Mouse (Mus musculus) MEL (cell line): Measurements from ENCODE around the gene Iqsec1. TPM values are rescaled to one million over a fixed set of nuclear protein-coding genes. Genes with fewer than 3 reads are reported as not detected.
A peak's percentile ranks its signal among the peaks of the same experiment; 100 is the strongest.

Experiments used
- DNase-seq: peaks from one replicate; pipeline ENCODE4 v3.0.0; 2011; ENCODE audit warnings: low read depth, low spot score
- H3K27ac ChIP-seq: 2 replicates; pipeline ENCODE4 v1.5.1; 2012; ENCODE audit warnings: low read depth, mild to moderate bottlenecking, control low read depth, low read length, moderate library complexity; ENCODE audit not compliant: control insufficient read depth
- H3K27me3 ChIP-seq, 2 experiments: fragments of 150-350 bp in 1 of 2; sonication (generic) in 1 of 2; 2 replicates each; pipeline ENCODE4 v1.6.1; 2012; ENCODE audit warnings: low read length in 2 of 2, mild to moderate bottlenecking in 2 of 2, improper control_type of control experiment in 1 of 2, moderate library complexity in 1 of 2; ENCODE audit not compliant: insufficient read depth in 2 of 2, control insufficient read depth in 1 of 2
- H3K36me3 ChIP-seq, 2 experiments: 2 replicates each; pipeline ENCODE4 v1.6.1; 2012 to 2014; ENCODE audit warnings: low read length in 2 of 2, improper control_type of control experiment in 1 of 2, inconsistent platforms in 1 of 2, mild to moderate bottlenecking in 1 of 2; ENCODE audit not compliant: insufficient read depth in 2 of 2, control insufficient read depth in 1 of 2
- H3K4me1 ChIP-seq, 2 experiments: fragments of 150-350 bp in 1 of 2; sonication (generic) in 1 of 2; 2 replicates each; pipeline ENCODE4 v1.6.1; 2012; ENCODE audit warnings: low read length in 2 of 2, improper control_type of control experiment in 1 of 2, mild to moderate bottlenecking in 1 of 2; ENCODE audit not compliant: insufficient read depth in 2 of 2, control insufficient read depth in 1 of 2
- H3K4me3 ChIP-seq, 2 experiments: fragments of 150-350 bp in 1 of 2; sonication (generic) in 1 of 2; 2 replicates each; pipeline ENCODE4 v1.5.1; 2012; ENCODE audit warnings: low read depth in 2 of 2, low read length in 2 of 2, mild to moderate bottlenecking in 2 of 2, moderate library complexity in 2 of 2, control low read depth in 1 of 2, improper control_type of control experiment in 1 of 2; ENCODE audit not compliant: control insufficient read depth in 1 of 2, insufficient read depth in 1 of 2
- H3K79me2 ChIP-seq: 2 replicates; pipeline ENCODE4 v1.6.1; 2012; ENCODE audit warnings: mild to moderate bottlenecking, low read length, moderate library complexity; ENCODE audit not compliant: control insufficient read depth, poor library complexity, insufficient read depth
- H3K9ac ChIP-seq: 2 replicates; pipeline ENCODE4 v1.6.1; 2012; ENCODE audit warnings: low read depth, mild to moderate bottlenecking, control low read depth, low read length, moderate library complexity; ENCODE audit not compliant: control insufficient read depth, poor library complexity, severe bottlenecking
- H3K9me3 ChIP-seq: fragments of 150-350 bp; sonication (generic); replicated peaks from 2 replicates; pipeline ENCODE4 v1.6.1; 2012; ENCODE audit warnings: mild to moderate bottlenecking, low read length, improper control_type of control experiment, moderate library complexity; ENCODE audit not compliant: insufficient read depth
- CHD1 ChIP-seq: IDR thresholded peaks from 2 replicates; pipeline ENCODE4 v1.6.1; 2012; ENCODE audit warnings: low read depth, mild to moderate bottlenecking, inconsistent platforms, low read length, improper control_type of control experiment
- EP300 ChIP-seq, 2 experiments: IDR thresholded peaks; 2 replicates each; pipeline ENCODE4 v1.6.1; 2011; ENCODE audit warnings: improper control_type of control experiment in 2 of 2, low read length in 2 of 2, low read depth in 1 of 2, mild to moderate bottlenecking in 1 of 2
- ETS1 ChIP-seq: IDR thresholded peaks from 2 replicates; pipeline ENCODE4 v1.6.1; 2012; ENCODE audit warnings: low read depth, mild to moderate bottlenecking, inconsistent platforms, low read length, improper control_type of control experiment, moderate library complexity
- GABPA ChIP-seq: IDR thresholded peaks from 2 replicates; pipeline ENCODE4 v1.6.1; 2012; ENCODE audit warnings: low read depth, mild to moderate bottlenecking, inconsistent platforms, low read length, improper control_type of control experiment, moderate library complexity
- GATA1 ChIP-seq: IDR thresholded peaks from 2 replicates; pipeline ENCODE4 v1.6.1; 2011; ENCODE audit warnings: low read depth, low read length, improper control_type of control experiment
- KAT2A ChIP-seq: conservative IDR thresholded peaks from 2 replicates; pipeline ENCODE4 v1.6.1; 2012; ENCODE audit warnings: low read depth, low read length, improper control_type of control experiment, inconsistent platforms
- MAFK ChIP-seq: IDR thresholded peaks from 2 replicates; pipeline ENCODE4 v1.6.1; 2011; ENCODE audit warnings: low read depth, mild to moderate bottlenecking, low read length, improper control_type of control experiment, borderline replicate concordance
- POLR2A ChIP-seq, 2 experiments: IDR thresholded peaks; 2 replicates each; pipeline ENCODE4 v1.6.1; 2011 to 2012; ENCODE audit warnings: low read length in 2 of 2, mild to moderate bottlenecking in 2 of 2, control low read depth in 1 of 2, improper control_type of control experiment in 1 of 2, low read depth in 1 of 2, moderate library complexity in 1 of 2; ENCODE audit not compliant: control insufficient read depth in 1 of 2, insufficient read depth in 1 of 2, poor library complexity in 1 of 2
- POLR2AphosphoS2 ChIP-seq: IDR thresholded peaks from 2 replicates; pipeline ENCODE4 v1.6.1; 2011; ENCODE audit warnings: low read length, improper control_type of control experiment
- POLR2AphosphoS5 ChIP-seq: IDR thresholded peaks from 2 replicates; pipeline ENCODE4 v1.6.1; 2012; ENCODE audit warnings: low read depth, borderline replicate concordance, mild to moderate bottlenecking, inconsistent platforms, low read length, moderate library complexity, mixed read lengths
- RAD21 ChIP-seq: IDR thresholded peaks from 2 replicates; pipeline ENCODE4 v1.6.1; 2011; ENCODE audit warnings: mild to moderate bottlenecking, low read depth, low read length, improper control_type of control experiment
- RCOR1 ChIP-seq: IDR thresholded peaks from 2 replicates; pipeline ENCODE4 v1.6.1; 2012; ENCODE audit warnings: low read depth, mild to moderate bottlenecking, inconsistent platforms, low read length, improper control_type of control experiment
- SMC3 ChIP-seq: IDR thresholded peaks from 2 replicates; pipeline ENCODE4 v1.6.1; 2011; ENCODE audit warnings: low read depth, low read length, improper control_type of control experiment
- TBP ChIP-seq: IDR thresholded peaks from 2 replicates; pipeline ENCODE4 v1.8.0; 2011; ENCODE audit warnings: low read depth, low read length, improper control_type of control experiment
- USF1 ChIP-seq: IDR thresholded peaks from 2 replicates; pipeline ENCODE4 v1.6.1; 2014; ENCODE audit warnings: low read depth, mild to moderate bottlenecking, inconsistent platforms, low read length, improper control_type of control experiment, moderate library complexity
- ZC3H11A ChIP-seq: IDR thresholded peaks from 2 replicates; pipeline ENCODE4 v1.6.1; 2012; ENCODE audit warnings: low read depth, mild to moderate bottlenecking, inconsistent platforms, low read length, improper control_type of control experiment
- ZKSCAN1 ChIP-seq: IDR thresholded peaks from 2 replicates; pipeline ENCODE4 v1.6.1; 2012; ENCODE audit warnings: low read depth, mild to moderate bottlenecking, inconsistent platforms, low read length, improper control_type of control experiment, moderate library complexity
- ZMIZ1 ChIP-seq: IDR thresholded peaks from 2 replicates; pipeline ENCODE4 v1.6.1; 2012; ENCODE audit warnings: low read depth, mild to moderate bottlenecking, inconsistent platforms, low read length, improper control_type of control experiment, moderate library complexity
- ZNF384 ChIP-seq: IDR thresholded peaks from 2 replicates; pipeline ENCODE4 v1.6.1; 2012; ENCODE audit warnings: low read depth, mild to moderate bottlenecking, inconsistent platforms, low read length, improper control_type of control experiment
- polyA plus RNA-seq, 2 experiments: library from polyadenylated mRNA; stranded (reverse) in 1 of 2; unstranded in 1 of 2; fragments of >175 nt in 1 of 2; fragments of >200 nt in 1 of 2; gene quantifications; 2 replicates each; pipeline versions ENCODE4 v1.2.1 to v1.2.4; 2012; ENCODE audit warnings: low replicate concordance in 2 of 2, low read depth in 1 of 2; ENCODE audit not compliant: insufficient read length in 2 of 2, insufficient read depth in 1 of 2, missing spikeins in 1 of 2
- total RNA-seq: library from RNA; depleted of rRNA; stranded (reverse); fragments of 300-350 nt; gene quantifications from 2 replicates; pipeline ENCODE4 v1.2.3, GENCODE M21; 2012

Gene Iqsec1
- total and polyA plus RNA-seq, 3 experiments: 14.8 to 73.4 (median 30.8) TPM

- no peak overlapping the region for H3K9ac ChIP-seq
- H3K27me3 ChIP-seq: no peaks in the 10 kb centered on the region
- H3K4me3 ChIP-seq: no peak overlapping the region
- peaks cover 6% of the 10 kb centered on the region; the same call in 1 of the 2 replicates for H3K79me2 ChIP-seq
- DNase-seq: peak; percentile 57
- no peak for TF ChIP-seq GATA1
- TF ChIP-seq RCOR1: no peak
- TF ChIP-seq ZKSCAN1: no peak
- no peak for TF ChIP-seq RAD21
- no peak for TF ChIP-seq POLR2AphosphoS5
- no peak for TF ChIP-seq POLR2A (IDR thresholded peaks at IDR 0.05; ENCODE audit: control insufficient read depth in 1 of 2, insufficient read depth in 1 of 2, low read depth in 1 of 2, low read length in 2 of 2, poor library complexity in 1 of 2)
- TF ChIP-seq SMC3: 0 out of 2 replicates have a peak, but pooled peaks have one; percentile 1
- no peak for TF ChIP-seq USF1
- TF ChIP-seq GABPA: no peak
- TF ChIP-seq CHD1: no peak
- no peak for TF ChIP-seq ZMIZ1
- TF ChIP-seq ZC3H11A: no peak
- peak; percentile 26 to 65; a peak in 3 of 4 replicates for TF ChIP-seq EP300 (IDR thresholded peaks at IDR 0.05; ENCODE audit: low read depth in 1 of 2, low read length in 2 of 2)
- no peak for TF ChIP-seq ZNF384
- H3K9me3 ChIP-seq: no peaks in the 10 kb centered on the region
- H3K4me1 ChIP-seq: peaks cover 18 to 40% of the 10 kb centered on the region in 2 experiments; a peak in 3 of 4 replicates
- peak overlapping the region; percentile 63 for H3K27ac ChIP-seq
- peaks cover 18 to 32% of the 10 kb centered on the region in 2 experiments for H3K36me3 ChIP-seq
Observed at GRCm38 (mm10) chr6:90629506-90629905, 359.0 kb downstream of the Iqsec1 start.

- Histone ChIP-seq H3K4me3 (no peak overlapping the region), H3K9ac (no peak overlapping the region), H3K9me3 (no peaks in the 10 kb centered on the region), H3K27ac (no peak overlapping the region), H3K79me2 (peaks cover 16% of the 10 kb centered on the region), H3K4me1 (peaks cover 25 to 55% of the 10 kb centered on the region in 2 experiments; a peak in 3 of 4 replicates), H3K27me3 (no peaks in the 10 kb centered on the region), H3K36me3 (peaks cover 12 to 42% of the 10 kb centered on the region in 2 experiments)
- TF ChIP-seq TBP (no peak), POLR2A (IDR thresholded peaks at IDR 0.05; ENCODE audit: control insufficient read depth in 1 of 2, insufficient read depth in 1 of 2, low read depth in 1 of 2, low read length in 2 of 2, poor library complexity in 1 of 2) (no peak), POLR2AphosphoS5 (no peak), USF1 (no peak), SMC3 (no peak), ETS1 (no peak), RAD21 (no peak), POLR2AphosphoS2 (no peak), KAT2A (no peak), MAFK (no peak), RCOR1 (no peak)
- no peak for DNase-seq
Observed at GRCm38 (mm10) chr6:90627556-90627955, 360.9 kb downstream of the Iqsec1 start.
